Mouse (Mus musculus): ENCODE results near the gene Ube2g2. TPM values are rescaled to one million over a fixed set of nuclear protein-coding genes. Genes with fewer than 3 reads are reported as not detected.

Ube2g2 gene
- total and polyA plus RNA-seq, 3 experiments, result 28.7 to 59.4 (median 40.8) TPM

DNA sequence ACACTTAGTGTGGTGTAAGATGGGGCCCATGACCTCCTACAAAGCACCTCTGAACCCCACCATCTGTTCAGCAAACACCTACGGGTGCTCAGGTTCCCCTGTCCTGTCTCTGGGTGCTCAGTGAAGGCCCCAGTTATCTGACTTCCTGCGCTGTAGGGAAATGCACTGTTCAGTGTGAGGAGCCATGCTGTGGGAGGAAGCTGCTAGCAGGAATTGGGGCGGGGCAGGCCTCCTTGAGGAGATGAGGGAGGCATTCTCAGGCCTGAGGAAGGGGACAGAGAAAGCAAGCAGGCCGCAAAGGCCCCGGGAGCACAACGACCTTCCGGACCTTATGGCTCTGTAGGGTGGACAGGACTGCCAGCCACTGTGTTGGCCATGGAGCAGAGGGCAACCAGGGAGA, 33.0 kb upstream of the Ube2g2 start:
- H3K9ac ChIP-seq (ENCODE audit: insufficient read depth, low read depth), result no peak overlapping the region
- in situ Hi-C loops (cut with MboI; ENCODE audit: low pct_ligation_motif_present, low pct_unique_long_range_greater_than_20kb, low sequenced_read_pairs), result no loop called here

GRCm38 (mm10) chr10:77589749-77590148, 32.3 kb upstream of the Ube2g2 start:
- TF ChIP-seq KAT2A (IDR thresholded peaks at IDR 0.05; ENCODE audit: insufficient replicate concordance, low read length), result no peak
- no peak for TF ChIP-seq POLR2A (IDR thresholded peaks at IDR 0.05; ENCODE audit: low read depth, low read length)
- TF ChIP-seq RCOR1 (conservative IDR thresholded peaks at IDR 0.05; ENCODE audit: low read depth, low read length), result no peak
- H3K9ac ChIP-seq (ENCODE audit: insufficient read depth, low read depth), result no peak overlapping the region
- peaks cover 4% of the 10 kb centered on the region for H3K9me3 ChIP-seq (replicated peaks; ENCODE audit: low read length)

More for the DNA sequence above, 33.0 kb upstream of the Ube2g2 start:
- DNase-seq (ENCODE audit: extremely low read depth), result no peak
- Histone ChIP-seq H3K4me3 (replicated peaks in 1 of 3; ENCODE audit: low read depth in 2 of 3, low read length in 2 of 3, poor library complexity in 1 of 3) (no peak overlapping the region), H3K27ac (ENCODE audit: insufficient read depth, low read depth) (no peak overlapping the region), H3K9me3 (replicated peaks; ENCODE audit: low read length) (peaks cover under 1% of the 10 kb centered on the region), H3K27me3 (replicated peaks) (no peaks in the 10 kb centered on the region), H3K4me2 (ENCODE audit: insufficient read depth, low read depth, poor library complexity, severe bottlenecking) (no peak overlapping the region), H3K79me2 (replicated peaks; ENCODE audit: control insufficient read depth, extremely low read depth, insufficient read depth, poor library complexity, severe bottlenecking) (no peaks in the 10 kb centered on the region), H3K4me1 (ENCODE audit: control insufficient read depth in 1 of 2, insufficient read depth in 2 of 2) (peaks cover 0 to 18% of the 10 kb centered on the region in 2 experiments; a peak in 1 of 4 replicates), H3K36me3 (replicated peaks in 1 of 2; ENCODE audit: control insufficient read depth in 1 of 2, insufficient read depth in 1 of 2, low read length in 1 of 2) (peaks cover 25 to 73% of the 10 kb centered on the region in 2 experiments)
- TF ChIP-seq MEF2A (IDR thresholded peaks at IDR 0.05; ENCODE audit: borderline replicate concordance, low read depth, low read length) (no peak), NRF1 (IDR thresholded peaks at IDR 0.05; ENCODE audit: low read depth, low read length) (no peak), POLR2AphosphoS2 (IDR thresholded peaks at IDR 0.05; ENCODE audit: low read depth, low read length) (no peak), ETS1 (conservative IDR thresholded peaks at IDR 0.05; ENCODE audit: low read depth, low read length) (no peak), UBTF (IDR thresholded peaks at IDR 0.05; ENCODE audit: low read depth, low read length) (no peak)
- dilution Hi-C loops (cut with MboI; ENCODE audit: extremely low pct_ligation_motif_present, extremely low pct_unique_long_range_greater_than_20kb, low sequenced_read_pairs), result no loop called here

DNA sequence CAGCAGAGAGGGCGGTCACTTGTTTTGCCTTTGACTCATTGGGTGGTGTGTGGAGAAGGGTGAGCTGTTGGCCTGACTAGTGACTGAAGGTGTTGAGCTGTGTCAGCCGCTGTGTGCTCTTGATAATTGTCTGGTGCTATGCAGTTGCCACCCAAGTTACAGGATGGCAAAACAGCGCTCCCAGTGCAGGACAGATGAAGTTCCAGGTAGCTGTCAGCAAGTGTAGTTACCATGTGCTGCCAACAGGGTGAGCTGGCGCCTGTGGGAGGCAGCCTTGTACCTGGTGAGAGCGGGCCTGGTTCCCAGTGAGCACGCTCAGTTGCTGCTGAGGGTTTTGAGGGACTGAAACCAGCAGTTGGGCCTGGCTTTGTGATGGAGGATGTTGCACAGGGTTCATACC, 31.3 kb upstream of the Ube2g2 start:
- peak; percentile 74 to 97 for TF ChIP-seq CTCF (conservative IDR thresholded peaks at IDR 0.05 in 1 of 2, IDR thresholded peaks at IDR 0.05 in 1 of 2; ENCODE audit: low read depth in 2 of 2, low read length in 2 of 2)
- no peak for TF ChIP-seq HCFC1 (IDR thresholded peaks at IDR 0.05; ENCODE audit: low read depth, low read length)
- no peak for TF ChIP-seq SIN3A (IDR thresholded peaks at IDR 0.05; ENCODE audit: low read length)
- TF ChIP-seq MAX (IDR thresholded peaks at IDR 0.05; ENCODE audit: low read length), result peak; percentile 63
- peak; percentile 58 for TF ChIP-seq SMC3 (IDR thresholded peaks at IDR 0.05; ENCODE audit: low read depth, low read length)
- no peak for TF ChIP-seq CHD2 (IDR thresholded peaks at IDR 0.05; ENCODE audit: low read length)
- TF ChIP-seq PAX5 (IDR thresholded peaks at IDR 0.05; ENCODE audit: low read length), result no peak
- TF ChIP-seq NRF1 (IDR thresholded peaks at IDR 0.05; ENCODE audit: low read depth, low read length), result peak; percentile 78
- TF ChIP-seq ZNF384 (IDR thresholded peaks at IDR 0.05; ENCODE audit: low read depth, low read length), result no peak
- TF ChIP-seq ELF1 (IDR thresholded peaks at IDR 0.05; ENCODE audit: low read depth, low read length), result 0 out of 2 replicates have a peak, but pooled peaks have one; percentile 39
- no peak for TF ChIP-seq JUN (IDR thresholded peaks at IDR 0.05; ENCODE audit: insufficient read depth, low read depth, low read length)
- peak; percentile 72 for TF ChIP-seq RAD21 (IDR thresholded peaks at IDR 0.05; ENCODE audit: low read depth, low read length)
- TF ChIP-seq ZC3H11A (IDR thresholded peaks at IDR 0.05; ENCODE audit: low read depth, low read length), result no peak
- no peak for TF ChIP-seq KAT2A (IDR thresholded peaks at IDR 0.05; ENCODE audit: insufficient replicate concordance, low read length)
- peak; percentile 81 for DNase-seq (ENCODE audit: extremely low read depth)
- Histone ChIP-seq H3K36me3 (replicated peaks in 1 of 2; ENCODE audit: control insufficient read depth in 1 of 2, insufficient read depth in 1 of 2, low read length in 1 of 2) (peaks cover 36 to 89% of the 10 kb centered on the region in 2 experiments), H3K79me2 (replicated peaks; ENCODE audit: control insufficient read depth, extremely low read depth, insufficient read depth, poor library complexity, severe bottlenecking) (no peaks in the 10 kb centered on the region), H3K4me2 (ENCODE audit: insufficient read depth, low read depth, poor library complexity, severe bottlenecking) (no peak overlapping the region), H3K27me3 (replicated peaks) (no peaks in the 10 kb centered on the region), H3K9ac (ENCODE audit: insufficient read depth, low read depth) (no peak overlapping the region), H3K4me1 (ENCODE audit: control insufficient read depth in 1 of 2, insufficient read depth in 2 of 2) (peaks cover 0 to 18% of the 10 kb centered on the region in 2 experiments; a peak in 1 of 4 replicates), H3K4me3 (replicated peaks in 1 of 3; ENCODE audit: low read depth in 2 of 3, low read length in 2 of 3, poor library complexity in 1 of 3) (no peak overlapping the region), H3K27ac (ENCODE audit: insufficient read depth, low read depth) (no peak overlapping the region), H3K9me3 (replicated peaks; ENCODE audit: low read length) (peaks cover 4% of the 10 kb centered on the region)
- dilution Hi-C loops (cut with MboI; ENCODE audit: extremely low pct_ligation_motif_present, extremely low pct_unique_long_range_greater_than_20kb, low sequenced_read_pairs), result no loop called here
- in situ Hi-C loops (cut with MboI; ENCODE audit: low pct_ligation_motif_present, low pct_unique_long_range_greater_than_20kb, low sequenced_read_pairs), result no loop called here

More at GRCm38 (mm10) chr10:77589749-77590148, 32.3 kb upstream of the Ube2g2 start:
- H3K4me2 ChIP-seq (ENCODE audit: insufficient read depth, low read depth, poor library complexity, severe bottlenecking), result no peak overlapping the region
- H3K79me2 ChIP-seq (replicated peaks; ENCODE audit: control insufficient read depth, extremely low read depth, insufficient read depth, poor library complexity, severe bottlenecking), result no peaks in the 10 kb centered on the region
- H3K4me3 ChIP-seq (replicated peaks in 1 of 3; ENCODE audit: low read depth in 2 of 3, low read length in 2 of 3, poor library complexity in 1 of 3), result no peak overlapping the region
- dilution Hi-C loops (cut with MboI; ENCODE audit: extremely low pct_ligation_motif_present, extremely low pct_unique_long_range_greater_than_20kb, low sequenced_read_pairs) (no loop called here), in situ Hi-C loops (cut with MboI; ENCODE audit: low pct_ligation_motif_present, low pct_unique_long_range_greater_than_20kb, low sequenced_read_pairs) (no loop called here)
- peaks cover 29 to 78% of the 10 kb centered on the region in 2 experiments for H3K36me3 ChIP-seq (replicated peaks in 1 of 2; ENCODE audit: control insufficient read depth in 1 of 2, insufficient read depth in 1 of 2, low read length in 1 of 2)
- H3K27ac ChIP-seq (ENCODE audit: insufficient read depth, low read depth), result no peak overlapping the region
- DNase-seq (ENCODE audit: extremely low read depth), result no peak
- peaks cover 0 to 18% of the 10 kb centered on the region in 2 experiments; a peak in 1 of 4 replicates for H3K4me1 ChIP-seq (ENCODE audit: control insufficient read depth in 1 of 2, insufficient read depth in 2 of 2)
- no peaks in the 10 kb centered on the region for H3K27me3 ChIP-seq (replicated peaks)

All from CH12.LX (cell line).